Mouse (Mus musculus): Measurements from ENCODE around the gene Ube2g2.

DNA sequence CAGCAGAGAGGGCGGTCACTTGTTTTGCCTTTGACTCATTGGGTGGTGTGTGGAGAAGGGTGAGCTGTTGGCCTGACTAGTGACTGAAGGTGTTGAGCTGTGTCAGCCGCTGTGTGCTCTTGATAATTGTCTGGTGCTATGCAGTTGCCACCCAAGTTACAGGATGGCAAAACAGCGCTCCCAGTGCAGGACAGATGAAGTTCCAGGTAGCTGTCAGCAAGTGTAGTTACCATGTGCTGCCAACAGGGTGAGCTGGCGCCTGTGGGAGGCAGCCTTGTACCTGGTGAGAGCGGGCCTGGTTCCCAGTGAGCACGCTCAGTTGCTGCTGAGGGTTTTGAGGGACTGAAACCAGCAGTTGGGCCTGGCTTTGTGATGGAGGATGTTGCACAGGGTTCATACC, 31.3 kb upstream of the Ube2g2 start:
- no peak for TF ChIP-seq POLR2A (IDR thresholded peaks at IDR 0.05; ENCODE audit: low read depth, low read length)
- TF ChIP-seq ETS1 (conservative IDR thresholded peaks at IDR 0.05; ENCODE audit: low read depth, low read length), result no peak
- no peak for TF ChIP-seq ZNF384 (IDR thresholded peaks at IDR 0.05; ENCODE audit: low read depth, low read length)
- TF ChIP-seq EP300 (IDR thresholded peaks at IDR 0.05; ENCODE audit: low read length), result no peak
- no peak for TF ChIP-seq E2F4 (IDR thresholded peaks at IDR 0.05; ENCODE audit: insufficient replicate concordance, low read depth, low read length)
- peak; percentile 72 for TF ChIP-seq RAD21 (IDR thresholded peaks at IDR 0.05; ENCODE audit: low read depth, low read length)
- peak; percentile 74 to 97 for TF ChIP-seq CTCF (conservative IDR thresholded peaks at IDR 0.05 in 1 of 2, IDR thresholded peaks at IDR 0.05 in 1 of 2; ENCODE audit: low read depth in 2 of 2, low read length in 2 of 2)
- TF ChIP-seq IRF4 (IDR thresholded peaks at IDR 0.05; ENCODE audit: low read depth, low read length), result no peak
- TF ChIP-seq HCFC1 (IDR thresholded peaks at IDR 0.05; ENCODE audit: low read depth, low read length), result no peak
- no peak for TF ChIP-seq MEF2A (IDR thresholded peaks at IDR 0.05; ENCODE audit: borderline replicate concordance, low read depth, low read length)
- TF ChIP-seq GABPA (IDR thresholded peaks at IDR 0.05; ENCODE audit: insufficient replicate concordance, low read depth, low read length), result no peak
- TF ChIP-seq USF1 (IDR thresholded peaks at IDR 0.05; ENCODE audit: low read depth, low read length), result no peak
- TF ChIP-seq TCF12 (IDR thresholded peaks at IDR 0.05; ENCODE audit: low read depth, low read length), result no peak
- no peak for TF ChIP-seq USF2 (conservative IDR thresholded peaks at IDR 0.05; ENCODE audit: low read depth, low read length)

Measured in CH12.LX (cell line).